Mouse (Mus musculus): ENCODE results near the gene Tmem110.

DNA sequence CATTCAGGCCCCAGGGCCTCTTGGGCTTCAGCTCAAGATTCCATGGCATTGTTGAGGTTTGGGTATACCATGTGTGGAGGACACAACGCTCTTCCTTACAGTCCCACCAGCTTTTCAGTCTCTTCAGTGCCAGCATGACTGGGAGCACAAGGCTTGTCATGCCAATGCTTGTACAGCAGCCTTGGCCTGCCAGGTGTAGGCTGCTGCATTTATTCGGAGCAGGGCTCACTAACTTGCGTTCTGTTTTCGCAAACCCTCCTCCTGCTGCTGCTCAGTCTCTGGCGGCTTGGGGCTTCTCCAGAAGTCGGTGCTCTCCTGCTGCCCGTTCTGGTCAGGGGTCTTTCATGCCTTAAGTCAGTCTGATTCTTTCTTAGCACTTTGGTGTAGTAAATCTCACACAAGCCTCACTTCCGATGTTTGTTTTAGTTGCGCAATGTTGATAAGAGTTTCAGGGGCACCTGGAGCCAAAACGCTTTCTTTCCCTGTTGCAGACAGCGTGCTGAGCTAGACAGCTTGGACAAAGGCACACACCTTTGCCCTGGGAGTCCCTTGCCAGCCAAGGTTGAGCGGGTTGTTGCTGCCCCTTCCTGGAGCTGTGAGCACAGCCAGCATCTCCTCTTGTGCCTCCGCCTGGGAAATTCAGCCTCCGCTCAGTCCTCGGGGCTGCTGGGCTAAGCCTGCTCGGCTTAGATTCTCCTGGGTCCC, 36.2 kb downstream of the Tmem110 start:
- TF ChIP-seq POLR2A (IDR thresholded peaks at IDR 0.05; ENCODE audit: extremely low read depth, insufficient read depth, low read length) (no peak), CTCF (IDR thresholded peaks at IDR 0.05; ENCODE audit: low read depth, low read length) (peak; percentile 37)

Data from liver, adult 2 months (tissue).